27 mouse cellular contexts compared by ENCODE assay signal in the genomic region with DNA sequence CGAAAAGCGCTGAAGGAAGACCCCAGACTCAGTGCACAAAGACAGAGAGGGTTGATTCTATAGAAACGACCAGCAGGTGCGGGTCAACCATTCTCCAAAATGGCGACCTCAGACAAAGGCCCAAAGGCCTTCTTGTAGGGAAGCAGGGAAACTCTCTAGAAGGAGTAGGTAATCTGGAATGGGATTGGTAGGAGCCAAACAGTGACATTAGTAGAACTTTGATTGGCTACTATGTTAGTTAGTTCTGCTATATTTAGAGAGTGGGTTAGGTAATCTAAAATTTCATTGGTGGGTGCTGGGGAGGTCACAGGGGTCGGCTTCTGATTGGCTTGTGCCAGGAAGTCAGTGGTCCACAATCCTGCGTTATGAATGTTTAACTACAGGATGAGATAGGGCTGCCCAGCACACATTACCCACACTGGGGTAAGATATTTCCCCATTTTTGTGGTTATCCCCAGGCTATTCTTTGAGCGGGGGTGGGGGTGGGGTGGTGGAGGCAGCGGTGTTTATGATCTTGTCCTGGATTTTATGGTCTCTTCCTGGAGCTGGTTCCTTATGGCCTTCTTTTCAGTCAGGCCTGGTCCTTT. TPM values are rescaled to one million over a fixed set of nuclear protein-coding genes. Genes with fewer than 3 reads are reported as not detected.
DNase-seq lines count a peak whose midpoint lies in the region; ATAC-seq and TF ChIP-seq lines count a peak whose summit lies in the region.
"Had no signal": no experiment of that assay in that cellular context is flagged by ENCODE, and none has a peak within 500 bp of the region (broad histone marks: within the 10 kb centered on the region; RNA-seq: fewer than 3 reads in every experiment).

No protein-coding gene starts in this region.

- no peaks in the 10 kb centered on the region for H3K27me3 ChIP-seq in ES-Bruce4 (ENCODE audit: control insufficient read depth, insufficient read depth, low read length, poor library complexity, severe bottlenecking)
- H3K27me3 ChIP-seq: forebrain, embryonic 15.5 days; kidney, embryonic 15.5 days; lung, embryonic 15.5 days; megakaryocyte, embryonic 14.5 days; midbrain, embryonic 12.5 days; neural tube, embryonic 12.5 days had no signal

- H3K9ac ChIP-seq in ES-Bruce4 (ENCODE audit: low read depth, poor library complexity, severe bottlenecking), result peak overlapping the region; percentile 83
- H3K9ac ChIP-seq: forebrain, embryonic 15.5 days; kidney, embryonic 15.5 days; lung, embryonic 15.5 days; midbrain, embryonic 12.5 days; neural tube, embryonic 12.5 days had no signal

- no peak for TF ChIP-seq EP300 in ES-Bruce4 (IDR thresholded peaks at IDR 0.05; ENCODE audit: insufficient read depth, low read depth, low read length)

- TF ChIP-seq POLR2A in ES-Bruce4 (IDR thresholded peaks at IDR 0.05; ENCODE audit: insufficient read depth, low read length), result peak; percentile 29

- H3K4me1 ChIP-seq in ES-Bruce4 (ENCODE audit: control insufficient read depth, insufficient read depth, low read length), result peaks cover 2% of the 10 kb centered on the region
- H3K4me1 ChIP-seq: neural tube, embryonic 12.5 days had no signal

- peak overlapping the region; percentile 99 for H3K27ac ChIP-seq in ES-Bruce4 (ENCODE audit: insufficient read depth, low read length)
- H3K27ac ChIP-seq: forebrain, embryonic 15.5 days; kidney, embryonic 15.5 days; layer of hippocampus, adult 2 months; lung, embryonic 15.5 days; midbrain, embryonic 12.5 days; neural tube, embryonic 12.5 days had no signal

- peak overlapping the region; percentile 44 for H3K4me3 ChIP-seq in ES-Bruce4 (ENCODE audit: low read depth, low read length)
- H3K4me3 ChIP-seq: forebrain, embryonic 15.5 days; kidney, embryonic 15.5 days; layer of hippocampus, adult 2 months; lung, embryonic 15.5 days; megakaryocyte, embryonic 14.5 days; midbrain, embryonic 12.5 days; myocyte; neural tube, embryonic 12.5 days had no signal

- peak; percentile 55 to 56 for ATAC-seq in hematopoietic stem cell, adult 5-6 weeks (replicated peaks in 1 of 2; ENCODE audit: insufficient read depth in 1 of 2, low FRiP score in 2 of 2, low TSS enrichment in 1 of 2, low read depth in 1 of 2, poor library complexity in 2 of 2, severe bottlenecking in 2 of 2)
- ATAC-seq in activated CD4-positive, CD25-positive, alpha-beta regulatory T cell, adult 4 months, result no peak
- ATAC-seq: forebrain, embryonic 15.5 days; hindbrain, embryonic 16.5 days had no signal

- TF ChIP-seq CTCF in ES-Bruce4 (IDR thresholded peaks at IDR 0.05; ENCODE audit: low read depth, low read length), result no peak

- H3K9me3 ChIP-seq in ES-Bruce4 (replicated peaks; ENCODE audit: control insufficient read depth, insufficient read depth, low read length, poor library complexity, severe bottlenecking), result no peaks in the 10 kb centered on the region
- H3K9me3 ChIP-seq: forebrain, embryonic 15.5 days; kidney, embryonic 15.5 days; lung, embryonic 15.5 days; midbrain, embryonic 12.5 days; neural tube, embryonic 12.5 days had no signal

- peak; percentile 72 for DNase-seq in 416B (ENCODE audit: low read depth)
- peak; percentile 29 for DNase-seq in ZHBTc4 (ENCODE audit: low read depth, low spot score)
- no peak for DNase-seq in layer of hippocampus, postnatal 36 days
- DNase-seq in layer of hippocampus, adult 8-10 months (ENCODE audit: low spot score in 2 of 2), result no peak
- DNase-seq: adrenal gland, postnatal 10 days; B cell, adult 2 months; cerebellum, adult 11-12 months; cerebellum, postnatal 10 days; heart, postnatal 14 days; kidney, adult 18-20 months; kidney, postnatal 36 days; right cerebral cortex, adult 18-20 months; thymus, adult 2 months; thymus, postnatal 36 days had no signal

- no peaks in the 10 kb centered on the region for H3K36me3 ChIP-seq in ES-Bruce4 (ENCODE audit: control insufficient read depth, insufficient read depth, low read length, poor library complexity, severe bottlenecking)
- H3K36me3 ChIP-seq: forebrain, embryonic 15.5 days; kidney, embryonic 15.5 days; lung, embryonic 15.5 days; midbrain, embryonic 12.5 days; neural tube, embryonic 12.5 days had no signal

RNA-seq across cellular contexts. Expression of a gene that starts 26.9 kb away (rescaled TPM):
- polyA plus RNA-seq in ES-Bruce4 (2011; ENCODE audit: insufficient read depth, insufficient read length, low read depth, missing spikeins), result 34.9 and 38.2 TPM in 2 replicates
- 18.0 and 19.9 TPM in 2 replicates for total RNA-seq in hematopoietic stem cell, adult 5-6 weeks (2017)
- 10 to 100 TPM; 46.8 to 52.9 TPM for total RNA-seq in layer of hippocampus, postnatal 36 days (2021)
- polyA plus RNA-seq in activated CD4-positive, CD25-positive, alpha-beta regulatory T cell, adult 4 months (2017; shearing (Covaris generic)), result 10 to 100 TPM; 27.6 to 31.4 TPM
- total RNA-seq in layer of hippocampus, adult 8-10 months (2022), result 10 to 100 TPM; 39.5 to 49.8 (median 45.0) TPM

RNA-seq across cellular contexts. Expression of a gene that starts 59.7 kb away (rescaled TPM):
- 179 and 198 TPM in 2 replicates for polyA plus RNA-seq in ES-Bruce4 (2011; ENCODE audit: insufficient read depth, insufficient read length, low read depth, missing spikeins)
- total RNA-seq in hematopoietic stem cell, adult 5-6 weeks (2017), result not detected in 2 replicates
- 10 to 100 TPM; 17.7 to 18.9 TPM for total RNA-seq in layer of hippocampus, postnatal 36 days (2021)
- under 1 TPM in 1 of 2 experiments, not detected in 1; 0.45 TPM for polyA plus RNA-seq in activated CD4-positive, CD25-positive, alpha-beta regulatory T cell, adult 4 months (2017; shearing (Covaris generic))
- 10 to 100 TPM; 19.7 to 38.1 (median 29.9) TPM for total RNA-seq in layer of hippocampus, adult 8-10 months (2022)
- total RNA-seq: liver, adult 2 months had no signal

Comparison
In these comparisons a context has a peak if more than half of its experiments do, and no peak if none do; other contexts are left out.
1. DNase-seq: peak in 416B (single experiment) and ZHBTc4 (single experiment); none in layer of hippocampus, postnatal 36 days (0 of 2) and layer of hippocampus, adult 8-10 months (0 of 2).
2. RNA of a gene that starts 59.7 kb away (total RNA-seq): 19.7 to 38.1 TPM in layer of hippocampus, adult 8-10 months and 17.7 to 18.9 TPM in layer of hippocampus, postnatal 36 days; not detected in hematopoietic stem cell, adult 5-6 weeks; every median in the first group is over 10 times any median in the second.